Mouse (Mus musculus) neutrophil, adult 5-6 weeks (primary cell): ENCODE measurements around the gene Akr1c6. TPM values are rescaled to one million over a fixed set of nuclear protein-coding genes. Genes with fewer than 3 reads are reported as not detected.
"Not testable (repeated sequence)": the region's sequence is repeated elsewhere in the genome, so short reads cannot be mapped to it uniquely, and the experiment has no call there.

Experiments
- ATAC-seq: fragments of 151-379, 151-347 bp; 2 replicates; pipeline ENCODE4 v1.8.0; 2017; ENCODE audit warnings: mild to moderate bottlenecking, moderate TSS enrichment; ENCODE audit not compliant: insufficient number of reproducible peaks, poor library complexity, low FRiP score, severe bottlenecking; ENCODE audit errors: extremely low read depth
- total RNA-seq: library from RNA; stranded (forward); fragments of 200-1000 nt; gene quantifications from 2 replicates; pipeline ENCODE4 v1.2.3, GENCODE M21; 2017

Akr1c6 gene
- total RNA-seq, result not detected in 2 replicates

DNA sequence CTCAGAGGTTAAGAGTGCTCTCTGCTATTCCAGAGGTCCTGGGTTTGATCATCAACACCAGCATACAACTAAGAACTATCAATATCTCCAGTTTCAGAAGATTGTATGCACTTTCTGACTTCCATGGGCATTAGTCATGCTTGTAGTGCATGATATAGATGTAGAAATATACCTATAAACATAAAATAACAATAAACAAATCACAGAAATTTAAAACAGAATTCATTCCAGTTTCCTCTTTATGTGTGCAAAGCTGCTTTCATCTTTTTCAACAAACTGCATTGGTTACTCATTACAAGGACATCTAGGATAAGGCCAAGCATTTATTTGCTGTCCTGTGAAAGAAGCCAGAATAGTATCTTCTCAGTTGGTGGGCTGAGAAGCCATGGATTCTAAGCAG is at the start of gene Akr1c6:
Akr1c6 (plus strand) TSS at position 301 of the 400 bp plus-strand sequence.
- no peak for ATAC-seq

DNA sequence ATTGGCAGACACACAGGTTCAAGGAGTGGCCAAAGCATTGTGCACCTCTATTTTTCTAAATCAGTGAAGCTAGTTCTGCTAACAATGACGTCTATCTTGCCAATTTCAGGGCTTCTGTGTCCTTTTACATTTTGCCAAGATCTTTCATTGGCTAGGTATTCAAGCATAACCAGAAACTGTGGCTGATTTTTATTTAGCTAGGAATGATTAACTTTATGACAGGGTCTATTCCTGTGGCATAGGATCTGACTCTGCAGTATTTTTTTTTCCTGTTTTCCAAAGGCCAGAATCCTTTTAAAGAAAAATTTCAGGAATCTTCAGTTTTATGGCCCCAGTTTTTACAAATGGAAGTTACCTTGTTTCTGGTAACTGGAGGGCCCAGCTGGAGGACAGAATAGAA is 49.2 kb upstream of the Akr1c6 start:
- ATAC-seq, result no peak

DNA sequence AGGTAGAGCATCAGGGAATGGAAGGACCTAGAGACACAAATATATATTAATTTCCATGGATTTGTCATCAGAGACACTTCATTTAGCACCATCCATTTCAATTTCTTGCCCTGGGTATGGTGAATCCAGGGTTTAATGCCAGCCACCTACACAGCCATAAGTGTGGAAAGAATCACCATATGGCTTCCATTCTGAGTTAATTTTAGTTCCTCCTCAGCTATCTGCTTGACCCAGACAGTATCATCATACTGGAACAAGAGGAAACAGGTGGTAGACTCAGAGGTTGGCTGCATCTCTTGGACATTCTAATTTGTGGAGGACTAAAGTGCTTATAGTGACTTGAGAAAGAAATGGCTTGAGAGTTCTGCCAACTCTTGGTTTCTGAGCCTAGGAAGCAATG is 48.6 kb upstream of the Akr1c6 start:
- ATAC-seq, result no peak

DNA sequence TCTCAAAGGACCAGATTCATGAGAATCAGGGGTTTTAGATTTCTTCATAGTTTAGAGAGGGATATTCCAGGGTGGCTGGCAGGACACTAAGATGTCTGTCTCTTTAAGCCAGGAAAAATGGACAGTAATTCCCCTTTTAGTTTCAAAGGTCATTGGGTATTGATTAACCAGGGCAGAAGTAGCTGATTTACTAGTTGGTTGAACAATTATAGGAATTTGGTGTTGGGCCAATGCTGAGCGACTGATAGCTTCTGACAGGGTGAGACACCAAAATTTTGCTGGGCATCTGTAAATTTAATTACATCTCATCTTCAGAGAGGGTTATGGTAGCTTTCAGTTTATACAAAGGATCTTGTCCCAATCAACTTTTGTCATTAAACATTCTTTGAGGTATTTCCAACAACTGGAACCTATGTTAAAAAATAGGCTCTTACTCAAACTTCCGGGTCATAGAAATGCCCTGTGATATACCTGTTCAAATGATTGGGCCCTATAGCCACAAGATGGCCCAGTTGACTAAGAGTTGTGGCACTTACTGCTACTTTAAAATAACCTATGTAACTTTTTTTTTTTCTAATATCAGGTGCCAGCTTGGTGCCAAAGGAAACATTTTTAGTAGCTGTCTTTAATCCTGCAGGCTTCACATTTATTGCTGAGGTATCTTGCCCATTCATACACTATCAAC is 45.2 kb upstream of the Akr1c6 start:
- ATAC-seq, result no peak

DNA sequence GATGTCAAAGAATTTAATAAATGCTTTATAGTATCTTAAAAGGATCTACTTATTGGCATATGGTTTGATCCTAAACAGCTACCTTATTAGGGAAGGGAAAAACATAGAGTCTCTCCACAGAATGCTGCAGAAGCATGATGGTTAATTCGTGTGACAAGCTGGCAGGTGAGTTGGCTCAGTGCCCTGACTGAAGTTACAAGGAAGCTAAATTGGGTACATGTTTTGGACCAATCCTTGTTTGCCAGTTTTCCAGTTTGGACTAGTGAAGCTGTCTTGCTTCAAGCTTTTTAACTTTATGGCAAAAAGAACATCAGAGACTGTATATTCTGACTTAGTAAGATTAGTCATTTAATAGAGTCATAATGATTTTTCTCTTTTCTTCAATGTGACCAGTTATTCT is 33.7 kb upstream of the Akr1c6 start:
- ATAC-seq, result not testable (repeated sequence)

DNA sequence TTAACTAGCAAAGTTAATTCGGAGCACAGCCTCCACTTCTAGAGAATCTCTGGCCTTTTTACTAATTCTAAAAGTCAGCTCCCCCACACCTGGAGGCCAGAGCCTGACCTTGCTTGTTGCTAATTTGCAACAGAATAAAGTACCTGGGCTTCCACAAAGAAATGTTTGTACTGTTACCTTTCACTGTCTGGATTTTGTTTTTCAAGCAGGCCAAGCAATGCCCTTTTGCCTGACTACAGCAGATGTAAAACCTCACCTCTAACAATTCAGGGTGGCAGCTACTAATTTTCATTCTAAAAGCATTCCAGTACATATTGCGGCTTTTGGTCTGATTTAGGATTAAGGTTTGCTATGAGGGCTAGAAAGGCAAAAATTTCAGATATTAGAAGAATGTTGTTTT is 33.3 kb upstream of the Akr1c6 start:
- no peak for ATAC-seq

DNA sequence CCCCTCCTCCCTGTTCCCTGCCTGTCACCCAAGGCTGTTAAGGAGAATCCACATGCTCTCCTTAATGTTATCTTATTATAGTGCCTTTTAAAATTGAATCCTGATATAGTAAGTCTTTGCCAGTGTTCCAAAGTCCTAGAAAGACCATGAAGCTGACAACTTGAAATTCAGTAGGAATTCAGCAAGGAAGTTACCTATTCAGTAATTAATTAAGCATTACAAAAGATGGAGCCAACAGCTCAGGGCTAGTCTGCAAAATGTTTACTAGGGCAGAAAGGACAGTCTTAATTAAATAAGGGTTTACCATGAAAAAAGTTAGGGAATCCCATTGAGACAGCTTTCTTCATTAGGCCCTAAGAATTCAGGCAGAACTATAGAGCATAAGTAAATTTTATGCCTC is 31.9 kb upstream of the Akr1c6 start:
- ATAC-seq, result no peak

DNA sequence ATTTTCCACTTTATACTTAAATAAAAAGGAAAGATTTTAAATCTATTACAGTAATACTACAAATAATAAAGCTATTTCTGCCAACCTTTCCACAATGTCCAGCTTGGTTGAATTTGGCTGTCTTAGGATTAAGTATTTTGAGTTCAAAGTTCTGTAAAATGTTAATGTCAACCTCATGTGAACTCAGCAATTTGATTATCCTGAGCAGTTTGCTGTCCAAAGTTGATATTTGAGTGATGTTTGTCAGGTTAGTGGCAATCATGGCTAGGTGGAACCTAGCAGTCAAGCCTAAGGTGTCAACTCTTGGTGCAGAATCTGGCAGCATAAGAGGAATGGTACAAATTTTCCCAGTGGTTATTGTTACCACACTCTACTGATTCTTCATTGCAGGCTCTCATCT is 29.4 kb upstream of the Akr1c6 start:
- ATAC-seq, result no peak

DNA sequence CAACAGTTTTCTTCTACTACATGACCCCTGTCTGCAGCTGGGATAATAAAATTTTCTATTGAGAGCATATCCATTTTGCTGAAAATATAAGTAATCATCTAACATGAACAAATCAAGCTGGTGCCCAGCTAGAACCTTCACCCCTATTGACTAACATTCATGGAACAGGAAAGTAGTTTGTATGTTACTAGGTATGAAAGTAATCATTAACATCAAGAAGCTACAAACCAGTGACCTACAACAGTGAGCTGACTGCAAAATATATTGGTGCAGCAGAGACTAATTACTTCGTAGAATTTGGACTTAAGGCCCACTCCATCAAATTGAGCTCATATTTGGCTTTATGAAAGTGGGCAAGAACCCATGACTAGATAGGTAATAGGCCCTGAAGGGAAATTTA is 27.3 kb upstream of the Akr1c6 start:
- ATAC-seq, result no peak

DNA sequence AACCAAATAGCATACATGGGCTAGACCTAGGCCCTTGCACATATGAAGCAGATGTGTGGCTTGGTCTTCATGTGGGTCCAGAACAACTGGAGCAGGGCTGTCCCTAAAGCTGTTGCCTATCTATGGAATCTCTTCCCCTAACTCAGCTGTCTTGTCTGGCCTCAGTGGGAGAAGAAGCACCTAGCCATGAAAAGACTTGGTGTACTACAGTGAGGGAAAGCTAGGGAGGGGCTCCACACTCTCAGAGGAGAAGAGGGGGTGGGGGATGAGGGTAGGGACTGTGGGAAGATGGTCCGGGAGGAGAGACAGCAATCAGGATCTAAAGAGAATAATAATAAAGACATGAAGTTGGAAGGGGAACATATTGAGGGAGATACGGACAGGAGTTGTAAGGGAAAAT is 5.5 kb upstream of the Akr1c6 start:
- no peak for ATAC-seq

DNA sequence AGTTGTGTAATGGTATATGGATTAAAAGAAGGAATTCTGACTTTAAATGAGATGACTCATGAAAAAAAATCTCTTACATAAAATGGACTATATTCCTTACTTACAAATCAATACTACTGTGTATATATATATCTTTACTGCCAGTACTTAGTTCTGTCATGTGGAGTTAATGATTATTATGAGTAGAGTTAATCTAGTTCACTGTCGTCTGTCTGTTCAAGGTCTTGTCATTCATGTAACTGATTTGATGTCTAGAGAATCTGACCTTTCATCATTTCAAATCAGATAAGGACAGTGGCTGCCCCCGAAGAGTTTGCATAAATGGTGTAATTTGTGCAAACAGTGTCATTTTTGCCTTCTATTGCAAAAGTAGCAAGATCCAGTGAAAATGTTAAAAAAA is 5.1 kb upstream of the Akr1c6 start:
- ATAC-seq, result no peak

DNA sequence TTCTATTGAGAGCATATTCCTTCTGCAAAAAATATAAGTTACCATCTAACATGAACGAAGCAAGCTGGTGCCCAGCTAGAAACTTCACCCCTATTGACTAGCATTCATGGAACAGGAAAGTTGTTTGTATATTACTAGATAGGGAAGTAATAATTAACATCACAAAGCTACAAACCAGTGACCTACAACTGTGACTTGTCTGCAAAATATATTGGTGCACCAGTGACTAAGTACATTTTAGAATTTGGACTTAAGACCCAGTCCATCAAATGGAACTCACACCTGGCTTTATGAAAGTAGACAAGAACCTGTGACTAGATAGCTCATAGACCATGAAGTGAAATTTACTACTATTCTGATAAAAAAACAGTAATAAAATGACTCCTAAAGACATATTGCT is 3.0 kb upstream of the Akr1c6 start:
- no peak for ATAC-seq

DNA sequence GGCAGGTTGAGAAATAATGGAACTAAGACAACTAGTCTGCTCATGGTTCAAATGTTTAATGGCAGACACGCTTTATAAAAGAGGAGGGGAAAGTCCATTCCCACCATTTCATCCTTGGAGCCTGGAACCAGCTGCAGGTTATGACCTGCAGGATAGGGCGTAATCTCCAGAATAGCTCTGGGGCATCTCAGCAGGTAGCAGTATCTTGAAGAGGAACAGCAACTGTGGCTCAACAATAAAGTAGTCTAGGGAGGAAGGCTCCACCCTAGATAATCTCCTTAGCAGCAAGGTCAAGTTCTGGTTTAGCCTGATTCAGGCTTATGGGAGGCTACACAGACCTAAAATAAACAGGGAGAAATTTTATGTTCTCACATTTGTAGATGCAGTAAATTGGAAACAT is 31.5 kb downstream of the Akr1c6 start:
- no peak for ATAC-seq

DNA sequence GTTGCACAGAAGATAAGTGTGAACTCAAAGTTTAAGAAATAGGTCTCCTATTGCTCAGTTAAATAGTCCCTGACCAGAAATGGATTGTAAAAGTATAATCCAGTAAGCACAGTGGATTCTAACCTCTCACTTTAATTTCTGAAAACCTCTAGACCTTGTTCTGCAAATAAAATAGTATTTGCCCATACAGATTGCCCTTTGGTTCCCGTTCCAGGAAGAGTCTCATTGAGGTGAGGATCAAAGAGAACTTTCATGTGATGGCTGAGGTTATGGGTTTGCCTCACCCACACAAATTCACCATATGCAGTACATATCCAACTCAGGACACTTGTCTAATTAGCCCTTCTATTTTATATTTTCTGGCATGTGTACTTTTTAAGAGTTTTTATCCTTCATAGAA is 33.8 kb downstream of the Akr1c6 start:
- no peak for ATAC-seq

Other genes starting within 250 kb of the Akr1c6 start
- gene Akr1c13, start 243.2 kb upstream of the Akr1c6 start, total RNA-seq, result 0.93 and 1.8 TPM in 2 replicates
- 0.12 TPM in 1 of 2 replicates, not detected in the other for gene Akr1c19, start 205.6 kb upstream of the Akr1c6 start, total RNA-seq
- gene Akr1c12, start 154.9 kb upstream of the Akr1c6 start, total RNA-seq, result not detected in 2 replicates
- gene Akr1c20, start 89.0 kb downstream of the Akr1c6 start, total RNA-seq, result not detected in 2 replicates
- not detected in 2 replicates for gene Akr1c21, start 139.8 kb downstream of the Akr1c6 start, total RNA-seq
- 0.25 and 3.6 TPM in 2 replicates for gene Akr1e1, start 174.9 kb downstream of the Akr1c6 start, total RNA-seq